Mouse (Mus musculus): ENCODE measurements around the gene Fundc1.
"Not testable (repeated sequence)": the region's sequence is repeated elsewhere in the genome, so short reads cannot be mapped to it uniquely, and the experiment has no call there.

Fundc1 gene

DNA sequence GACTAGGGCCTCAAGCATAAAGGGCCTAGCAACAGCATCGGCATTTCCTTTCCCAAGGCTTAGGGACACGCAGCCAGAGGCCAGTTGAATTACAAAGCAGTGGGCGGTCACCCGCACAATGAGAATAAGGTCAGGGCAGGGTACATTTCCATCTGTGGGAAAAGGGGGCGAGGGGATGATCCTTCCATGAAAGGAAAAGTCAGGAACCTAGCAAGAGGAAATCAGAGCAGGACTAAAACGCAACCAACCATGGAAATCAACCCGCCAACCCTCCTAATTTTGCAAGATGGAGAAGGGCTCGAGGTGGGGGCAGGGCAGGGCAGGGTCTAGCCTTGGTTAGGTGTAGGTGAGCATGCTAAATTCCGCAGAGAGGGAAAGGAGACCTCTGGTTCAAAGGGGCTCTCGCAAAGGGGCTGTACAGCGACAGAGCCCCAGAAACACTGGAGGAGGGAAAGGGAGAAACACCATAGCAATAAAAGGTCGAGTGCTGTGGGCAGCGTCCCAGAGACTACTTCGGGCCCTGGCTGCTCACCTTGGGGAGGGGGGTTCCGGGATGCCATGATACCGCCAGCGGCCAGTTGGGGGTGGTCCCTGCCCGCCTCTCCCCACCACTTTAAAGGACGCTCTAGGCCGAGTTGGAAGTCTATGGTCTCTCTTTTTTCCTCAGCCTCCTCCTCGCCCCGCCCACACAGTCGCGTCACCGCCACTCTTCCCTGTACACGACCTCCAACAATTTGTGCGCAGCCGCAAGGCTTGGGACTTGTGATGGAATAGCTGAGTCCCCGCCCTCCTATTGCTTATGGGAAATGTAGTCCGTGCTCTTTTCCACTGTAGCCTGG lies at the start of gene Fundc1:
Gene Fundc1 (minus strand): TSS at position 705 of the 839 bp plus-strand sequence.
- peak; percentile 84 for DNase-seq (ENCODE audit: low spot score)

DNA sequence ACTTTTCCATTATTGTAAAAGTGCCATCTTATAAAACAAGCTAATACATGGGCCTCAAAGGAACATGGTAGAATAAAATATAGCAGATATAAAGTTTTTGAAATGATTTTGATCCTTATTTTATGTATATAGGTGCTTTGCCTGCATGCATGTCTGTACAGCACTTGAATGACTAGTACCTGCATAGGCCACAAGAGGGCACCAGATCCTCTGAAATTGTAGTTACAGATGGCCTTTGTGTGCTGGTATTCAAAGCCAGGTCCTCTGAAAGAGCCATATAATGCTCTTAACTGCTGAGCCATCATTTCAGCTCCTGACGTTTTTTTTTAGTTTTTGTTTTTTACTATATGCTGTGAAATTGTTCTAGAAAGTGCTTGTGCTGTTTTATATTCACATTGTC lies 39.1 kb upstream of the Fundc1 start:
- no peak for DNase-seq (ENCODE audit: low spot score)

DNA sequence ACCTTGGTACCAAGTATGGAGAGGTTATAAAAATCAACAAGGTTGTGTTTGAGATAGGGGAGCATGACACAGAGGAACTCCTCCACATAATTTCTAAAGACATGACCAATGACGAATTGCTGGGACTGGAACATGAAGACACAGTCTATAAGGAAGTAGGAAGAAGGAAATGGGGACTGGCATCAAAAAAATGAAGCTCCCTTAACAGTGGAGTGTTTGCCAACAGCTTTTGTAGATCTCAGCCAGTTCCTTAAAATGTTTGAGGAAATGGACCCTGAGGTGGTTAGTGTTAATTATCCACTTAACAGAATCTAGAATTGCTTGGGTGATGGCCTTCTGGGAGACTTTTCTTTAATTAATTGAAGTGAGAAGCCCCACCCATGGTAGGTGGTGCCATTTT lies 36.6 kb upstream of the Fundc1 start:
- no peak for DNase-seq (ENCODE audit: low spot score)

GRCm38 (mm10) chrX:17607668-17608067 lies 35.5 kb upstream of the Fundc1 start:
- DNase-seq (ENCODE audit: low spot score) = no peak

- no peak for DNase-seq (ENCODE audit: low spot score)
Observed at GRCm38 (mm10) chrX:17593331-17593730, 21.2 kb upstream of the Fundc1 start.

GRCm38 (mm10) chrX:17590745-17591144 lies 18.6 kb upstream of the Fundc1 start:
- DNase-seq (ENCODE audit: low spot score) = peak; percentile 3

- no peak for DNase-seq (ENCODE audit: low spot score)
Observed at GRCm38 (mm10) chrX:17571271-17571620, 879 bp downstream of the Fundc1 start.

GRCm38 (mm10) chrX:17568670-17569069 lies 3.5 kb downstream of the Fundc1 start:
- no peak for DNase-seq (ENCODE audit: low spot score)

DNA sequence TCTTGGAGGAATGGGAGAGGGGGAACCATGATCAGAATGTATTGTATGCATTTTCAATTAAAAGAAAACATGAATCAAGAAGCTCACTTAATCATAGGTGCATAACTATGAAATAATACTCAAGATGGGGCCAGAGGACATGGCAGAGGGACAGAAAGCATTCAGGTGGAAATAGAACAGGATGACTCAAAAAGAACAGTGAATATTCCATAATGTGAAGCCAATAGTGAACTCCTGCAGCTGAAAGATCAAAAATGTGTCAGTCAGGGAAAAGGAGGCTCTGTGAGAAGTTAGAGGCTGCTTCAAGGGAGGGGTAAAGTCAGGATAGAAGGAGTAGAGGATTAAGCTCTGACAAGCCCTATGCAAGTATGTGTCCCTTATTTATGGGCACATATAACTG lies 6.4 kb downstream of the Fundc1 start:
- no peak for DNase-seq (ENCODE audit: low spot score)

- DNase-seq (ENCODE audit: low spot score) = no peak
Observed at GRCm38 (mm10) chrX:17564732-17565131, 7.4 kb downstream of the Fundc1 start.

- no peak for DNase-seq (ENCODE audit: low spot score)
Observed at GRCm38 (mm10) chrX:17558746-17559145, 13.4 kb downstream of the Fundc1 start.

- DNase-seq (ENCODE audit: low spot score) = no peak
Observed at GRCm38 (mm10) chrX:17554488-17554887, 17.6 kb downstream of the Fundc1 start.

DNA sequence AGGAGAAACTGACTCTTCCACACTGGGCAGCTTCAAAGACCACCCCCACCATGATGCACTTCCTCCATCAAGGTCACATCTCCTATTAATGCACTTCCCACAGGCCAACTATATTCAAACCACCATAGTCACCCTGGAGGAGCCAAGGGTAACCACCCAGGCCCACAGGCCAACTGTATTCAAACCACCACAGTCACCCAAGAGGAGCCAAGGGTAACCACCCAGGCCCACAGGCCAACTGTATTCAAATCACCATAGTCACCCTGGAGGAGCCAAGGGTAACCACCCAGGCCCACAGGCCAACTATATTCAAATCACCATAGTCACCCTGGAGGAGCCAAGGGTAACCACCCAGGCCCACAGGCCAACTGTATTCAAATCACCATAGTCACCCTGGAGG lies 20.5 kb downstream of the Fundc1 start:
- not testable (repeated sequence) for DNase-seq (ENCODE audit: low spot score)

DNA sequence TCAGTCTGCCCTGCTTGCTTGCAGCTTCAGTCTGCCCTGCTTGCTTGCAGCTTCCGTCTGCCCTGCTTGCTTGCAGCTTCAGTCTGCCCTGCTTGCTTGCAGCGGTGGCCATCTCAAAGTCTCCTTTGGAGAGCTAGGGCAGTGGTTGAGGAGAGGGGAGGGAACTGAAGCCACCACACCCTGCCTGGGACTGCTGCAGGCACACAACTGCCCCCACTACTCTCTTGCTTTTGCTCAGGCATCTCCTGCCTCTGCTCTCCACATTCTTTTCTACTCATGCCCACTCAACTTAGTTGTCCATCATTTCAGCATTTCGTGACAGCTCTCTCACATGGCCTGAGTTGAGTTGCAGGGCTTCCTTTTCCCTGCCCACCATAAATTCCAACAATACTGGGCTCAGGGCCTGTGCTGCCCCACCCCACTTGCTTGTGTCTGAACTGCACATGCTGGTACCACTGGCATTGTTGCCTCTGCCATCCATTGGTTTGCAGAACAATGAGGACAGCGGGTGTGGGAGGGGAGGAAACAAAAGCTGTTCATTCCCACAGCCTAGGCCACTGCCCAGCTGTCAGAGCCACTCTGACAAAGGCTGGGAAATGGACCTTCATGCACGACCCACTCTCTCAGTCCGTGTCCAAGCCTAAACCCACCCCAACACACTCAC lies 24.9 kb downstream of the Fundc1 start:
- DNase-seq (ENCODE audit: low spot score) = no peak

DNA sequence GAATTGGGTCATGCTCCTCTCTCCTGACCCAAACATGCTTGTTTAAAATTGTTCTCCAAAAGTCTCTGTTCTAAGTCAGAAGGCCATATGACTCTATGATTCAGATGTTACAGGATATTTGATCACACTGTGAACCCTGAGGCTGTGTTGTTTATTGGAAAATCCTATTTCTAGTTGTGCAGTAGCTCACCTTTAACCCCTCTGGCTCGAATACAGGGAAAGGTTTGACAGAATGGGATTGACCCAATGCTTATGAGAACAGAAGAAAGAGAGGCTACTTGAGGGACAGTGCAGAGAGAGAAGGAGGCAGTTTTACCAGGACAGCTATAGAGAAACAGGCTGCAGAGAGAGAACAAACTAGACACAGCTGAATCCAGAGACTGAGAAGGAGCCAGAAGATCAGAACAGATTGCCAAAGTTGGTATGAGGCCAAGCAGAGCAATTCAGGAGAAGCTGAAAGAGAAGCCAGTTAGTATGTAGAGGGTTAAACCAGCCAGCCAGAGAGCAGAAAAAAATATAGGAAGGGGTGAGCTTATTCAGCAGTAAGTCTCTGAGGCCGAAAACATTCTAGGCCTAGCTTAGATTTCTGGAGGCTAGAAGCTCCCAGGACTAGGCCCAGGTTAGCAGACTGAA lies 27.1 kb downstream of the Fundc1 start:
- no peak for DNase-seq (ENCODE audit: low spot score)

GRCm38 (mm10) chrX:17537701-17538100 lies 34.4 kb downstream of the Fundc1 start:
- no peak for DNase-seq (ENCODE audit: low spot score)

GRCm38 (mm10) chrX:17527008-17527407 lies 45.1 kb downstream of the Fundc1 start:
- DNase-seq (ENCODE audit: low spot score) = no peak

DNA sequence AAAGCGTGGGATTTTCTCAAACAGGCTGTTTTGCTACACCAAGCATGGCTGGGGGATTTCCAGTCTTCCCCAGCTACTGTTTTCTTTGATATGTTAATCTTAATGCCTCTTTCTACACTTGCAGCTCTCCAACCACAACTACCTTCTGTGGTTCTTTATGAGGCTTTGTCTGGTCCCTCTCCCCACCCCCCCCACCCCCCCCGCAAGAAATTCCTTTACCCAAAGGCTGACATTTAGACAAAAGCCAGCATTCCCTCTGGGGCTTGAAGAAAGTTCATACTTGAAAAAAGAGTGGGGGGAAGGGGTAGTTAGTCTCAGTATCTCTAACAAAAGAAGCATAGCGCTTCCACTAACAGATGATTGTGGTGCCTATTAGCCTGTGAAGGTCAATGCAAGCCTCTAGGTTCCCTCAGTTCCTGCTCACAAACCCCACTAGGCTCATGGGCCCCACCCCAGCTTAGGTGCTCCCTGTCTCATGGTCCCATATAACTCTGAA lies 50.9 kb downstream of the Fundc1 start:
- no peak for DNase-seq (ENCODE audit: low spot score)

- no peak for DNase-seq (ENCODE audit: low spot score)
Observed at GRCm38 (mm10) chrX:17520086-17520485, 52.0 kb downstream of the Fundc1 start.

DNA sequence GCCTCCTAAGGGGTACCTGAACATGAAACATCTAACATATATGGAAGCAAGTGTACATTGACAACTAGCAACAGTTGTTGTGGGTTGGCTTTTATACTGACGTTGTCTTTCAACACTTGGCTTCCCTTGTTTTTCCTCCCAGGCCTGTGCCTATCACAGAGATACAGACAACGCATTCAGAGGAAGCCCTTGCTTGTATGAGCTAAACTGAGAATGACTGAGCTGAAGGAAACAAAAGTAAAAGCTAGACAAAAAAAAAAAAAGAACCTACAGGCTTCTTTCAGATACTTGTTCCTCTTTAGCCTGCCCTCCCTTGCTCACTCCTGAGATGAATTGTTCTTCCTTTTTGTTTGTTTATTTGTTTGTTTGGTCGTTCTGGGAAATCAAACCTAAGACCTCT lies 58.1 kb downstream of the Fundc1 start:
- DNase-seq (ENCODE audit: low spot score) = no peak

DNA sequence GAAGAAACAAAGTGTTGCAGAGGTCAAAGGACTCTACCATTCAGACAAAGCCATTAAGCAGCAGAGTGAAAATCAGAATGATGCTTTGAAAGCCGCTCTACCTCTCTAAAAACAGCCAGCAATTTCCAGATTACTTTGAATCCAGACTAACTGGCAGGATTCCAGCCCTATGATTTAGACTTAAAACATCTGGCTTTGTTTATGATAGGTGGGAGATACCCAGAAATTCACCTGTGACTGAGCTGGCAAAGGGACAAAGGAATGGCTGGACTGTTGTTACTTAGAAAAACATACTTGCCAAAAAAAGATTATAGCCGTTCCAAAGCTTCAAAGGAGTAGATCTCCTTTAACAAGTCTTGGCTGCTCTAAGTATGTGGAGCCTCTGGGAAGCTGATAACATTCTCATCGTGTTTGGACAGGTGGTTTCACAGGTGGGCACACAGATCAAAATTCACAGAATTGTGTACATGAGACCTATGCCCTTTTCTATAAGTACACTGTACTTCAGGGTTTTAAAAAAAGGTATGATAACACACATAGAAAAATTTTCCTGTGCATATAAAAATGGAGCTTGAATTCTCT lies 60.0 kb downstream of the Fundc1 start:
- DNase-seq (ENCODE audit: low spot score) = no peak

Data from urinary bladder, postnatal 25 days (tissue).